Mouse (Mus musculus) small intestine, adult 2 months (tissue): ENCODE data around the gene Krtcap2. TPM values are rescaled to one million over a fixed set of nuclear protein-coding genes. Genes with fewer than 3 reads are reported as not detected.

Experiments used
- H3K27ac ChIP-seq: fragments of 200-500 bp; 2 replicates; pipeline ENCODE4 v1.5.1; 2012; ENCODE audit warnings: low read depth, low read length, control low read depth, inconsistent platforms; ENCODE audit not compliant: insufficient read depth
- H3K27me3 ChIP-seq: fragments of 200-500 bp; 2 replicates; pipeline ENCODE4 v1.6.1; 2012; ENCODE audit warnings: mild to moderate bottlenecking, moderate library complexity, low read length, inconsistent platforms; ENCODE audit not compliant: control insufficient read depth, insufficient read depth
- H3K36me3 ChIP-seq: fragments of 200-500 bp; 2 replicates; pipeline ENCODE4 v1.6.1; 2012; ENCODE audit warnings: mild to moderate bottlenecking, low read length, control low read depth, inconsistent platforms; ENCODE audit not compliant: control insufficient read depth, insufficient read depth
- H3K4me1 ChIP-seq: fragments of 200-500 bp; 2 replicates; pipeline ENCODE4 v1.6.1; 2012; ENCODE audit warnings: low read length, inconsistent platforms, mixed read lengths; ENCODE audit not compliant: control insufficient read depth, insufficient read depth, insufficient read length
- H3K4me3 ChIP-seq: fragments of 200-500 bp; 2 replicates; pipeline ENCODE4 v1.5.1; 2012; ENCODE audit warnings: low read depth, mild to moderate bottlenecking, control low read depth, inconsistent platforms, low read length, moderate library complexity
- CTCF ChIP-seq: fragments of 200-500 bp; IDR thresholded peaks from 2 replicates; pipeline ENCODE4 v1.5.1; 2012; ENCODE audit warnings: low read depth, mild to moderate bottlenecking, control low read depth, inconsistent platforms, low read length, moderate library complexity, mixed read lengths; ENCODE audit not compliant: insufficient replicate concordance, insufficient read length; ENCODE audit errors: extremely low read depth
- POLR2A ChIP-seq: fragments of 200-500 bp; IDR thresholded peaks from 2 replicates; pipeline ENCODE4 v1.6.1; 2012; ENCODE audit warnings: low read depth, mild to moderate bottlenecking, control low read depth, inconsistent platforms, low read length, moderate library complexity
- WGBS: fragments of 180-500 bp; shearing (Covaris S2); methylation state at CpG from one replicate; pipeline ENCODE4 v1.1.7; 2018; 5-methylcytosine and 5-hydroxymethylcytosine counted together
- polyA plus RNA-seq: library from polyadenylated mRNA; depleted of rRNA; stranded (reverse); fragments of >200 nt; gene quantifications from 2 replicates; pipeline ENCODE4 v1.2.3, GENCODE M21; 2012

Krtcap2 gene
- polyA plus RNA-seq, 1 experiment = 182 TPM

DNA sequence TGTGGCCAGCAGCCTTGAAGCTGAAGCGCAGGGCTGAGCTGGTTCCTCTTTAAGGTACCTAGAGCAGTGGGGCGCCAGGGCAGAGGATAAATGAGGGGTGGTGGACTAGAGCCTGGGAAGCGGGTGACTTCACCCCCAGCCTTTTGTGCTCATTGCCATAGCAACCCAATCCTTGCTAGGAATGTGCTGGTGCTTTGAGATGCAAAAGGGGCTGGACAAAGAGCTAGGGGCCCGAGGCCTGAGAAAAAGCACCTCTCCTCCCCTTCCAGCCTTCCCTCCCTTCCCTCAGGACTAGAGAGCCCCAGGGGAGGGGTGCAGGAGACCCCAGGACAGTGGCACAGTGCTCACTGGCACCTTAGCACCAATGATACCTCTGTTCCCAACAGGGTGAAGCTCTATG lies 19.8 kb upstream of the Krtcap2 start:
- H3K27me3 ChIP-seq = peaks cover 14% of the 10 kb centered on the region
- peaks cover 6% of the 10 kb centered on the region for H3K4me1 ChIP-seq
- WGBS = 85% methylated on average over 4 of the region's 4 CpGs
- no peak overlapping the region for H3K4me3 ChIP-seq
- H3K27ac ChIP-seq = no peak overlapping the region
- no peaks in the 10 kb centered on the region for H3K36me3 ChIP-seq
- no peak for TF ChIP-seq POLR2A
- TF ChIP-seq CTCF = no peak

DNA sequence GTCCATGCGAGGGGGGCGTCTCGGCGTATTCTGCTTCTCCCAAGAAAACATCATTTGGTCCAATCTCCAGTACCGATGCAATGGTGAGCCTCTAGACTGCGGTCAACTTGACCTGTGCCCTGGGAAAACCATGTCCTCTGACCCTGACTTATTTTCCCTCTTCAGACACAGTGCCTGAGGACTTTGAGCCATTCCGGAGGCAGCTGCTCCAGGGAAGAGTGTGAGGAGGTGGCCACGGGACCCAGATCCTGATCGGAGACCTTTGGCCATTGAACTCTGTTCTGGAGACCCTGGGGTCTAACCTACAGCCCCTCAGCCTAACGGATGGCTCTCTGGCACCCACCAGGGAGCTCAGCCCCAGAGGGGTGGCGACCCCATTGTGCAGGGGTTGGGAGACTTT lies 19.4 kb upstream of the Krtcap2 start:
- H3K27me3 ChIP-seq = peaks cover 18% of the 10 kb centered on the region
- no peaks in the 10 kb centered on the region for H3K36me3 ChIP-seq
- H3K27ac ChIP-seq = no peak overlapping the region
- 64% methylated on average over 11 of the region's 11 CpGs for WGBS
- H3K4me3 ChIP-seq = no peak overlapping the region
- peaks cover 6% of the 10 kb centered on the region for H3K4me1 ChIP-seq
- TF ChIP-seq CTCF (no peak), POLR2A (no peak)

DNA sequence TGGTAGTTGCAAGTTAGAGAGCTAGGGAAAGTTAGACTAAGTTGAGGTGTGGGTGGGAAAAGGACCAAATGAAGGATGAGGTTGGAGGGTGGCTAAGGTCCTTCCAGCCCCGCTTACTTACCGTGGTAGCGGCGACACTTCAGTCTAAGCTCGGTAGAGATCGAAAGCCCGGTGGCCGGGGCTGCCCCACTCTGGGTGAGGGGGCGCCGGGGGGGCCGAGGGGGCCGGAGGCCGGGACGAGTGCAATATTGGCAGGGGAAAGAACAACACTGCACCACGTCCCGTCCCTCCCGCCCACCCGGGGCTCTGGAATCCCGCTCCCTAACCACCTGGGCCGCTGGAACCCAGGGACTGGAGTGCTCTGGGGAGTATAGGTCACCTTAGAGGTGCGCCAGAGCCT lies 18.9 kb upstream of the Krtcap2 start, which contains the start of gene Mtx1:
Mtx1 (minus strand) TSS at position 189 of the 400 bp plus-strand sequence.
- TF ChIP-seq CTCF = no peak
- no peak for TF ChIP-seq POLR2A
- peak within 1 kb of the TSS; percentile 31 for H3K27ac ChIP-seq
- H3K4me3 ChIP-seq = peak within 1 kb of the TSS; percentile 63
- H3K4me1 ChIP-seq = peaks cover 6% of the 10 kb centered on the region
- WGBS = 15% methylated on average over 21 of the region's 21 CpGs
- H3K27me3 ChIP-seq = peaks cover 18% of the 10 kb centered on the region
- H3K36me3 ChIP-seq = no peaks in the 10 kb centered on the region

DNA sequence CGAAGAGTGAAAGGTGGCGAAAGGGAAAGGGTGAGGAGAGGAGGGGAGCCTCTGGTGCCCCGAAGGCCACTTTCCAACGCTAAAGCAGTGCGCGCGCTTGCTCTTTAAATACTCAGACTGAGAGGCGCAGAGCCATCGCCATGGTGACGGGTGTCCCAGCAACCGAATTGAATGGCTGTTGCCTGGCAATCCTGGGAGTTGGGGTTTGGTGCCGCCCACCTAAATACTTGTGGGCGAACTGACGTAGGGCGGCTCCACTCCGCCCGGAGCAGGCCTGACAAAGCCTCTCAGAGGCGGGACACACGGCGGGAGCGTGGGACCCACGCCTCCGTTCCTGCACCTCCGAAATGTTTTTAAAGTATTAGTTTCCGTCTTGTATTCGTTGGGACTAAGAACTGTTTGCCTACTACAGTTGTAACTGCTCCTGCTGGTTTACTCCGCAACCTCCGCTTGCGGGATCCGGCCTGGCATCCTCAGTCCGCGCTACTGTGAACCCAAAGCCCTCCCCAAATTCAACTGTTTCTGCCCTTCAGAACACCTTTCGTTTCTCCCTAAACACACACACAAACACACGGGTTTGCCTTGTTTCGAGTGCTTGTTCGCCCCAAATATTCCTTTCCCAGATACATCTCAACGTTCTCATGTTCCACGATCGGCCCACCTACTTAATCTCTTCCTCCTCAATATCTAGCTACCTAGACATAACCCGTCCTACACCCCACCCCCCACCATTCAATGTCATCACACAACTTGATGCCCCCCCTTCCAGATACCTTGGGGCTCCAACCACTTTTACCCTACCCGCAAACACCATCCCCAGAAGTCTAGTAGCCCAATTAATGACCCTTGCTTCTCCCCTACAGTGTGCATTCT lies 18.2 kb upstream of the Krtcap2 start:
- H3K36me3 ChIP-seq = no peaks in the 10 kb centered on the region
- H3K4me3 ChIP-seq = peak overlapping the region; percentile 63
- peaks cover 6% of the 10 kb centered on the region for H3K4me1 ChIP-seq
- H3K27me3 ChIP-seq = peaks cover 21% of the 10 kb centered on the region
- TF ChIP-seq POLR2A = peak; percentile 54; the same call in 1 of the 2 replicates
- TF ChIP-seq CTCF = no peak
- H3K27ac ChIP-seq = peak overlapping the region; percentile 31
- 3% methylated on average over 41 of the region's 41 CpGs for WGBS

DNA sequence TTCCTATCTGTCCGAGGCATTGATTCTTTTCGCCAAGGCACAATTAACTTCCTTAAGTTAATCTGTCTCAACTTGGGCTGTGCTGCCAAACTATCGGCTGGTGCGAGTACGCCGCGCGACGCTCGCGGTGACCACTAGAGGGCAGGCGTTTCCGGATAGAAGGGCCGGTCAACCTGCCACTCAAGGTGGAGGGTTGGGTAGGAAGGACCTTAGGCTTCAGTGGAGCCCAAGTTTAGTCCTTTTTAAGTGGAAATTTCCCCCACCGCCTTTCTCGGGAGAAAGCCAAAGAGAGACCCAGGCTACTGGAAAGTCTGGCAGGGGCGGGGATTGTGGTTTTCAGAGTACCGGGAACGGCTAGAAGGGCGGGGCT lies 17.6 kb upstream of the Krtcap2 start:
- H3K27me3 ChIP-seq = peaks cover 21% of the 10 kb centered on the region
- peak overlapping the region; percentile 63 for H3K4me3 ChIP-seq
- TF ChIP-seq POLR2A (no peak), CTCF (peak; percentile 97)
- H3K36me3 ChIP-seq = no peaks in the 10 kb centered on the region
- H3K27ac ChIP-seq = peak overlapping the region; percentile 31
- H3K4me1 ChIP-seq = peaks cover 10% of the 10 kb centered on the region
- WGBS = 1% methylated on average over 20 of the region's 20 CpGs

DNA sequence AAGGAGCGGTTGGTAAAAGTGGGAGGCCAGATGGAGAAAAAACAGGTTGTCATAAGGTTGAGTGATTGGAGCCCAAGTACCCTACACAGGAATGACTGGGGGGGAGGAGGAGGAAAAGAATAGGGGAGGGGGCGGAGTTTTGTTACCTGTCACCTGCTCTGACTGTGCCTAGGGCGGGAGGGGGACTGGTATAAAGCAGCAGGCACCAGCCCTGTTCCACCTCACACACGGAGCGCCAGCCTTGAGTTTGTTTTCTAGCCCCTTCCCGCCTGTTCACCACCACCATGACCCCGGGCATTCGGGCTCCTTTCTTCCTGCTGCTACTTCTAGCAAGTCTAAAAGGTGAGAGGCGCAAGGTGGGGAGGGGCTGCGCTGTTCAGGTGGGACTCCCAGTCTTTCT lies 16.9 kb upstream of the Krtcap2 start, which contains the start of gene Muc1:
Muc1 (plus strand) TSS at position 222 of the 400 bp plus-strand sequence.
- Histone ChIP-seq H3K36me3 (no peaks in the 10 kb centered on the region), H3K27me3 (peaks cover 21% of the 10 kb centered on the region), H3K4me1 (peaks cover 16% of the 10 kb centered on the region), H3K4me3 (peak within 1 kb of the TSS; percentile 63), H3K27ac (peak within 1 kb of the TSS; percentile 31)
- WGBS = 40% methylated on average over 10 of the region's 10 CpGs
- TF ChIP-seq CTCF (no peak), POLR2A (no peak)

DNA sequence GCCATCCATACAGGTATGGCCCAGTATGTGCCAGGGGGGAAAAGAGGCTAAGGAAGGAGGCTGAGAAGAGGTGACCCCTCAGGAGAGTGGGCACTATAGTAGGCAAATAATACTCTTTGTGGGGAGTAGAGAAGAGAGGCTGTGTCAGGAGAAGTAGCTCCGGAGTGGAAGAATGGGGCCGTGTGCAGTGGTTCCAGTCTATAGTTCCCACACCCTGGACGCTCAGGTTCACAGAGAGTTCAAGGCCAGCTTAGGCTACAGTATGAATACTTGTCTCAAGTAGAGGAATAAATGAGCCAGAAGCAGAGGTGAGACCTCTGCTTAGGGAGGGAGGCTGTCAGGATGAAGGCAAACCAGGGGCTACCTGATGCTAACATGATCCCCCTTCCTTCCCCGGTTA lies 16.5 kb upstream of the Krtcap2 start:
- Histone ChIP-seq H3K27ac (no peak overlapping the region), H3K4me3 (no peak overlapping the region), H3K36me3 (no peaks in the 10 kb centered on the region), H3K4me1 (peaks cover 20% of the 10 kb centered on the region), H3K27me3 (peaks cover 21% of the 10 kb centered on the region)
- TF ChIP-seq CTCF (no peak), POLR2A (no peak)
- 74% methylated on average over 4 of the region's 4 CpGs for WGBS
